Comparison of ENCODE assay signal across 20 mouse cellular contexts in genomic region chr8:46599314-46599904, GRCm38 (mm10). TPM values are rescaled to one million over a fixed set of nuclear protein-coding genes. Genes with fewer than 3 reads are reported as not detected.
DNase-seq lines count a peak whose midpoint lies in the region; ATAC-seq and TF ChIP-seq lines count a peak whose summit lies in the region.
"Had no signal": no experiment of that assay in that cellular context is flagged by ENCODE, and none has a peak within 500 bp of the region (broad histone marks: within the 10 kb centered on the region; RNA-seq: fewer than 3 reads in every experiment).

No protein-coding gene starts in this region.

- H3K4me2 ChIP-seq in liver, embryonic 13.5 days, result no peak overlapping the region
- H3K4me2 ChIP-seq: heart, embryonic 12.5 days; hindbrain, embryonic 14.5 days had no signal

- peak in 1 of 2 experiments; percentile 41; a peak in 2 of 4 replicates for TF ChIP-seq EP300 in MEL (IDR thresholded peaks at IDR 0.05; ENCODE audit: low read depth in 1 of 2, low read length in 2 of 2)

- 0 out of 2 replicates have a peak, but pooled peaks have one; percentile 8 for ATAC-seq in erythroid progenitor cell, adult 5-6 weeks (replicated peaks; ENCODE audit: low FRiP score, poor library complexity, severe bottlenecking)
- peak; percentile 64 for ATAC-seq in liver, embryonic 13.5 days (ENCODE audit: low read depth)
- peak; percentile 43; the same call in 1 of the 2 replicates for ATAC-seq in megakaryocyte-erythroid progenitor cell, adult 5-6 weeks (replicated peaks; ENCODE audit: low FRiP score, low TSS enrichment, poor library complexity, severe bottlenecking)
- ATAC-seq: forebrain, embryonic 14.5 days had no signal

- DNase-seq in MEL (ENCODE audit: low read depth, low spot score), result peak; percentile 59
- DNase-seq in liver, embryonic 13.5 days, result no peak
- no peak for DNase-seq in gastrocnemius, postnatal 4 days (ENCODE audit: low spot score in 2 of 2)
- no peak for DNase-seq in left cerebral cortex, postnatal 4 days
- DNase-seq in frontal cortex, adult 2 months (ENCODE audit: extremely low spot score in 1 of 2, low spot score in 1 of 2), result no peak
- DNase-seq: adrenal gland, adult 8-10 months; adrenal gland, postnatal 36 days; cerebellum, adult 18-20 months; cerebellum, adult 9-11 months; gastrocnemius, postnatal 14 days had no signal

- no peaks in the 10 kb centered on the region for H3K27me3 ChIP-seq in MEL (ENCODE audit: control insufficient read depth in 1 of 2, insufficient read depth in 2 of 2, low read length in 2 of 2)
- H3K27me3 ChIP-seq in liver, embryonic 13.5 days, result no peaks in the 10 kb centered on the region
- H3K27me3 ChIP-seq: CH12.LX; heart, embryonic 12.5 days had no signal

- peak overlapping the region; percentile 22; the same call in 1 of the 2 replicates for H3K9ac ChIP-seq in MEL (ENCODE audit: control insufficient read depth, low read depth, low read length, poor library complexity, severe bottlenecking)
- H3K9ac ChIP-seq in liver, embryonic 13.5 days, result no peak overlapping the region
- H3K9ac ChIP-seq: heart, embryonic 12.5 days; hindbrain, embryonic 14.5 days had no signal

- no peaks in the 10 kb centered on the region for H3K79me2 ChIP-seq in MEL (ENCODE audit: control insufficient read depth, insufficient read depth, low read length, poor library complexity)

- H3K36me3 ChIP-seq in MEL (ENCODE audit: control insufficient read depth in 1 of 2, insufficient read depth in 2 of 2, low read length in 2 of 2), result peaks cover 2 to 56% of the 10 kb centered on the region in 2 experiments; a peak in 3 of 4 replicates
- peaks cover 27% of the 10 kb centered on the region for H3K36me3 ChIP-seq in liver, embryonic 13.5 days

- TF ChIP-seq RAD21 in MEL (IDR thresholded peaks at IDR 0.05; ENCODE audit: low read depth, low read length), result no peak

- no peak for TF ChIP-seq CTCF in MEL (IDR thresholded peaks at IDR 0.05 in 2 of 3, conservative IDR thresholded peaks at IDR 0.05 in 1 of 3; ENCODE audit: control insufficient read depth in 1 of 3, insufficient read depth in 1 of 3, low read depth in 2 of 3, low read length in 3 of 3, poor library complexity in 1 of 3, severe bottlenecking in 1 of 3)

- no peak overlapping the region for H3K4me3 ChIP-seq in MEL (ENCODE audit: control insufficient read depth in 1 of 2, insufficient read depth in 1 of 2, low read depth in 2 of 2, low read length in 2 of 2)
- no peak overlapping the region for H3K4me3 ChIP-seq in liver, embryonic 13.5 days (replicated peaks)
- H3K4me3 ChIP-seq: embryonic facial prominence, embryonic 10.5 days; forebrain, embryonic 10.5 days; heart, embryonic 12.5 days; hindbrain, embryonic 10.5 days had no signal

- no peaks in the 10 kb centered on the region for H3K9me3 ChIP-seq in MEL (replicated peaks; ENCODE audit: insufficient read depth, low read length)
- no peaks in the 10 kb centered on the region for H3K9me3 ChIP-seq in liver, embryonic 13.5 days (replicated peaks)
- H3K9me3 ChIP-seq: embryonic facial prominence, embryonic 10.5 days; forebrain, embryonic 10.5 days; heart, embryonic 12.5 days; hindbrain, embryonic 10.5 days had no signal

- H3K4me1 ChIP-seq in MEL (ENCODE audit: control insufficient read depth in 1 of 2, insufficient read depth in 2 of 2, low read length in 2 of 2), result peaks cover 30 to 54% of the 10 kb centered on the region in 2 experiments
- H3K4me1 ChIP-seq in liver, embryonic 13.5 days (replicated peaks), result peaks cover 51% of the 10 kb centered on the region
- H3K4me1 ChIP-seq: forebrain, embryonic 10.5 days; hindbrain, embryonic 10.5 days had no signal

- no peak for TF ChIP-seq POLR2A in MEL (IDR thresholded peaks at IDR 0.05; ENCODE audit: control insufficient read depth in 1 of 2, insufficient read depth in 1 of 2, low read depth in 1 of 2, low read length in 2 of 2, poor library complexity in 1 of 2)

- peak overlapping the region; percentile 61 for H3K27ac ChIP-seq in MEL (ENCODE audit: control insufficient read depth, low read depth, low read length)
- peak overlapping the region; percentile 22 for H3K27ac ChIP-seq in liver, embryonic 13.5 days
- H3K27ac ChIP-seq: embryonic facial prominence, embryonic 10.5 days; forebrain, embryonic 10.5 days; hindbrain, embryonic 10.5 days; hindbrain, embryonic 14.5 days had no signal

- WGBS in liver, embryonic 13.5 days (ENCODE audit: insufficient replicate concordance), result 41% methylated on average over 7 of the region's 7 CpGs

- intact Hi-C loops in left cerebral cortex, postnatal 4 days (cut with DNase I), result no loop called here

TF ChIP-seq in MEL, 35 proteins besides CTCF, POLR2A, EP300 and RAD21 (continues in another document):
- TF ChIP-seq MYC (IDR thresholded peaks at IDR 0.05; ENCODE audit: low read depth, low read length), result peak; percentile 26; the same call in 1 of the 2 replicates
- TF ChIP-seq MAX (IDR thresholded peaks at IDR 0.05; ENCODE audit: low read length), result no peak
- no peak for TF ChIP-seq UBTF (IDR thresholded peaks at IDR 0.05; ENCODE audit: borderline replicate concordance, insufficient read depth, low read depth, low read length)
- TF ChIP-seq POLR2AphosphoS2 (IDR thresholded peaks at IDR 0.05; ENCODE audit: low read length), result no peak
- no peak for TF ChIP-seq ZNF384 (IDR thresholded peaks at IDR 0.05; ENCODE audit: low read depth, low read length)
- TF ChIP-seq ELF1 (IDR thresholded peaks at IDR 0.05; ENCODE audit: low read depth, low read length), result 0 out of 2 replicates have a peak, but pooled peaks have one; percentile 10
- TF ChIP-seq TCF12 (IDR thresholded peaks at IDR 0.05; ENCODE audit: low read depth, low read length), result peak; percentile 23; the same call in 1 of the 2 replicates
- no peak for TF ChIP-seq GABPA (IDR thresholded peaks at IDR 0.05; ENCODE audit: low read depth, low read length)
- TF ChIP-seq ZMIZ1 (IDR thresholded peaks at IDR 0.05; ENCODE audit: low read depth, low read length), result no peak
- TF ChIP-seq POLR2AphosphoS5 (IDR thresholded peaks at IDR 0.05; ENCODE audit: borderline replicate concordance, low read depth, low read length), result no peak
- TF ChIP-seq KAT2A (conservative IDR thresholded peaks at IDR 0.05; ENCODE audit: low read depth, low read length), result no peak
- TF ChIP-seq TBP (IDR thresholded peaks at IDR 0.05; ENCODE audit: low read depth, low read length), result no peak
- TF ChIP-seq JUND (IDR thresholded peaks at IDR 0.05; ENCODE audit: low read depth, low read length), result no peak
- no peak for TF ChIP-seq NRF1 (IDR thresholded peaks at IDR 0.05; ENCODE audit: insufficient read depth, low read depth, low read length, poor library complexity, severe bottlenecking)
- no peak for TF ChIP-seq MEF2A (IDR thresholded peaks at IDR 0.05; ENCODE audit: extremely low read depth, insufficient replicate concordance, low read depth, low read length, poor library complexity, severe bottlenecking)
- no peak for TF ChIP-seq RCOR1 (IDR thresholded peaks at IDR 0.05; ENCODE audit: low read depth, low read length)
- TF ChIP-seq SMC3 (IDR thresholded peaks at IDR 0.05; ENCODE audit: low read depth, low read length), result no peak
- no peak for TF ChIP-seq USF2 (IDR thresholded peaks at IDR 0.05; ENCODE audit: borderline replicate concordance in 1 of 2, insufficient read depth in 1 of 2, low read depth in 1 of 2, low read length in 2 of 2)

RNA-seq across cellular contexts. Expression of gene Primpol, which starts 17.6 kb away (rescaled TPM):
- 7.1 and 7.7 TPM in 2 replicates for total RNA-seq in MEL (2012; rRNA removed)
- 10 to 100 TPM in 1 of 2 experiments, not detected in 1; 11.6 TPM for polyA plus RNA-seq in MEL (2012; ENCODE audit: insufficient read depth in 1 of 2, insufficient read length in 2 of 2, low read depth in 1 of 2, low replicate concordance in 2 of 2, missing spikeins in 1 of 2)
- 15.9 and 20.1 TPM in 2 replicates for total RNA-seq in erythroid progenitor cell, adult 5-6 weeks (2015; ENCODE audit: low replicate concordance)
- total RNA-seq in erythroid progenitor cell, adult 5-6 weeks (2017; ENCODE audit: low replicate concordance), result 5.8 and 71.1 TPM in 2 replicates
- 9.9 and 12.7 TPM in 2 replicates for polyA plus RNA-seq in liver, embryonic 13.5 days (2015; fragmentation: Nextera tagmentation; extraction: Ambion mirVana)
- 18.6 and 22.4 TPM in 2 replicates for total RNA-seq in megakaryocyte-erythroid progenitor cell, adult 5-6 weeks (2014; fragmentation: Nextera tagmentation)
- total RNA-seq in megakaryocyte-erythroid progenitor cell, adult 5-6 weeks (2017), result 10.9 and 16.6 TPM in 2 replicates
- 1 to 10 TPM; 6.2 to 7.5 TPM for total RNA-seq in gastrocnemius, postnatal 4 days (2021)
- 1 to 10 TPM; 7.6 to 8.2 TPM for total RNA-seq in left cerebral cortex, postnatal 4 days (2021)
- polyA plus RNA-seq in frontal cortex, adult 2 months (2012; rRNA removed), result 2.4 and 2.7 TPM in 2 replicates

RNA-seq across cellular contexts. Expression of gene Casp3, which starts 17.7 kb away (rescaled TPM):
- total RNA-seq in MEL (2012; rRNA removed), result 185 and 187 TPM in 2 replicates
- 100 to 1,000 TPM in 1 of 2 experiments, 10 to 100 TPM in 1; 74.7 to 157 TPM for polyA plus RNA-seq in MEL (2012; ENCODE audit: insufficient read depth in 1 of 2, insufficient read length in 2 of 2, low read depth in 1 of 2, low replicate concordance in 2 of 2, missing spikeins in 1 of 2)
- 16.8 and 19.1 TPM in 2 replicates for total RNA-seq in erythroid progenitor cell, adult 5-6 weeks (2015; ENCODE audit: low replicate concordance)
- 23.0 and 32.5 TPM in 2 replicates for total RNA-seq in erythroid progenitor cell, adult 5-6 weeks (2017; ENCODE audit: low replicate concordance)
- 78.4 and 101 TPM in 2 replicates for polyA plus RNA-seq in liver, embryonic 13.5 days (2015; fragmentation: Nextera tagmentation; extraction: Ambion mirVana)
- 281 and 287 TPM in 2 replicates for total RNA-seq in megakaryocyte-erythroid progenitor cell, adult 5-6 weeks (2014; fragmentation: Nextera tagmentation)
- total RNA-seq in megakaryocyte-erythroid progenitor cell, adult 5-6 weeks (2017), result 487 and 511 TPM in 2 replicates
- total RNA-seq in gastrocnemius, postnatal 4 days (2021), result 10 to 100 TPM; 29.9 to 31.7 TPM
- 100 to 1,000 TPM; 215 to 241 TPM for total RNA-seq in left cerebral cortex, postnatal 4 days (2021)
- 22.5 and 24.7 TPM in 2 replicates for polyA plus RNA-seq in frontal cortex, adult 2 months (2012; rRNA removed)

RNA-seq across cellular contexts. Expression of gene Cenpu, which starts 47.6 kb away (rescaled TPM):
- total RNA-seq in MEL (2012; rRNA removed), result 20.6 and 30.7 TPM in 2 replicates
- 100 to 1,000 TPM in 1 of 2 experiments, 10 to 100 TPM in 1; 42.5 to 446 TPM for polyA plus RNA-seq in MEL (2012; ENCODE audit: insufficient read depth in 1 of 2, insufficient read length in 2 of 2, low read depth in 1 of 2, low replicate concordance in 2 of 2, missing spikeins in 1 of 2)
- 27.2 and 36.0 TPM in 2 replicates for total RNA-seq in erythroid progenitor cell, adult 5-6 weeks (2015; ENCODE audit: low replicate concordance)
- 49.9 and 78.3 TPM in 2 replicates for total RNA-seq in erythroid progenitor cell, adult 5-6 weeks (2017; ENCODE audit: low replicate concordance)
- 21.6 and 25.9 TPM in 2 replicates for polyA plus RNA-seq in liver, embryonic 13.5 days (2015; fragmentation: Nextera tagmentation; extraction: Ambion mirVana)
- total RNA-seq in megakaryocyte-erythroid progenitor cell, adult 5-6 weeks (2014; fragmentation: Nextera tagmentation), result 43.9 and 56.0 TPM in 2 replicates
- 94.8 and 107 TPM in 2 replicates for total RNA-seq in megakaryocyte-erythroid progenitor cell, adult 5-6 weeks (2017)
- total RNA-seq in gastrocnemius, postnatal 4 days (2021), result 1 to 10 TPM; 4.4 to 4.8 TPM
- total RNA-seq in left cerebral cortex, postnatal 4 days (2021), result 1 to 10 TPM; 4.6 to 5.8 TPM
- polyA plus RNA-seq in frontal cortex, adult 2 months (2012; rRNA removed), result 2.9 and 4.8 TPM in 2 replicates
- total RNA-seq: gastrocnemius, adult 18-20 months had no signal

Comparison
In these comparisons a context has a peak if more than half of its experiments do, and no peak if none do; other contexts are left out.
1. ATAC-seq: peak in every context shown above with its lines; median percentile 64 in liver, embryonic 13.5 days; 43 in megakaryocyte-erythroid progenitor cell, adult 5-6 weeks; 8 in erythroid progenitor cell, adult 5-6 weeks.